Mouse (Mus musculus) liver, adult 2 months (tissue): ENCODE data around the gene Msh6.
"Not testable (repeated sequence)": the region's sequence is repeated elsewhere in the genome, so short reads cannot be mapped to it uniquely, and the experiment has no call there.

Experiments used
- CTCF ChIP-seq: fragments of 200-500 bp; IDR thresholded peaks from 2 replicates; pipeline ENCODE4 v1.5.1; 2011; ENCODE audit warnings: low read depth, low read length, control low read depth
- POLR2A ChIP-seq: fragments of 200-500 bp; IDR thresholded peaks from 2 replicates; pipeline ENCODE4 v1.6.1; 2011; ENCODE audit warnings: low read length, control low read depth; ENCODE audit not compliant: insufficient read depth; ENCODE audit errors: extremely low read depth

- not testable (repeated sequence) for TF ChIP-seq CTCF, POLR2A
Observed at GRCm38 (mm10) chr17:87971696-87972591, 2.9 kb upstream of the Msh6 start.
